Mouse (Mus musculus) testis, adult 2 months (tissue): ENCODE measurements around the gene Plbd2.

Experiments
- CTCF ChIP-seq: fragments of 200-500 bp; IDR thresholded peaks from 2 replicates; pipeline ENCODE4 v1.5.1; 2012; ENCODE audit warnings: low read depth, mild to moderate bottlenecking, inconsistent platforms, low read length, moderate library complexity; ENCODE audit not compliant: control insufficient read depth, insufficient read depth, insufficient replicate concordance
- POLR2A ChIP-seq: fragments of 200-500 bp; IDR thresholded peaks from 2 replicates; pipeline ENCODE4 v1.6.1; 2012; ENCODE audit warnings: low read depth, mild to moderate bottlenecking, inconsistent platforms, low read length, moderate library complexity; ENCODE audit not compliant: control insufficient read depth

DNA sequence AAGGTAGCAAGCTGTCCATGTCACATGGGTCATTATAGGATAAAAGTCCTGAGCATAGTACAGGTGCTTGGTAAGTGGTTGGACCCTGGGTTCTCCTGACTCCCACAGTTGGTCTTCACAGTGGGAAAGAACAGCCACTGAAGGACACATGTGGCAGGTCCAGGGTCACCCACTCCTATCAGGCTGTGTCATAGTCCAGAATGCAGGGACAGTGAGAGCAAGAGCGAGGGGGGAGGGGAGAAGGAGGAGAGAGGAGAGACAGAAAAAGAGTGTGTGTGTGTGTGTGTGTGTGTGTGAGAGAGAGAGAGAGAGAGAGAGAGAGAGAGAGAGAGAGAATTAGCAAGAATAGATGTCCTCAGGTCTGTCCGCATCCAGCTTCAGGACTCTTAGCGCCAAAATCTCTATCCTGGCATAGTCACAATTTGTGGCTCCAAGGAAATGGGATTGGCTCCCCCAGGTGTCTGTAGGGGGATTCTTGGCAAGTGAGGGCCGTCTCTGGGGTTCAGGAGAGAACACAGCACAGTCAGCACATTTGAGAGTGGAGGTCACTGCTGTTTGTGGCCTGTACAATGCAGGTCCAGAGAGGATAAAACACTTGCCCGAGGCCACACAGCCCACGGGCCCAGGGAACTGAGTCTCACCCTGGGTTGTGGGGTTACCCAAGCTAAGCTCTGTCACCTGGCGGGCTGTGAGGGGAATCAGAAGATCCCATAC is 46.4 kb downstream of the Plbd2 start:
- TF ChIP-seq CTCF (no peak), POLR2A (no peak)
